ENCODE assay signal across 21 mouse cellular contexts in genomic region chr2:178520216-178520615, GRCm38 (mm10).
DNase-seq lines count a peak whose midpoint lies in the region; TF ChIP-seq lines count a peak whose summit lies in the region.
"Had no signal": no experiment of that assay in that cellular context is flagged by ENCODE, and none has a peak within 500 bp of the region (broad histone marks: within the 10 kb centered on the region; RNA-seq: fewer than 3 reads in every experiment).

No protein-coding gene starts in this region.

- no peak overlapping the region for H3K4me3 ChIP-seq in cerebellum, adult 2 months (replicated peaks; ENCODE audit: insufficient read depth, low read depth, low read length)
- H3K4me3 ChIP-seq: forebrain, embryonic 10.5 days; limb, embryonic 13.5 days; liver, embryonic 13.5 days; megakaryocyte, embryonic 14.5 days; midbrain, embryonic 13.5 days had no signal

- peaks cover 21% of the 10 kb centered on the region for H3K4me1 ChIP-seq in cerebellum, adult 2 months (ENCODE audit: control insufficient read depth, insufficient read depth, low read length)
- H3K4me1 ChIP-seq: liver, embryonic 13.5 days had no signal

- peak; percentile 81 for DNase-seq in heart, adult 11 months
- no peak for DNase-seq in heart, adult 9 months (ENCODE audit: low spot score in 2 of 2)
- DNase-seq in brain, adult 2 months (ENCODE audit: low read depth, low spot score) = peak; percentile 82
- peak; percentile 59 to 77 for DNase-seq in cerebellum, adult 2 months
- peak; percentile 54 to 61 for DNase-seq in cerebellum, postnatal 25 days
- no peak for DNase-seq in lung, postnatal 36 days
- no peak for DNase-seq in adipocyte (ENCODE audit: low spot score)
- DNase-seq: adrenal gland, postnatal 25 days; gastrocnemius, postnatal 36 days; kidney, adult 9 months; kidney, postnatal 14 days; liver, embryonic 13.5 days; lung, adult 2 months; lung, postnatal 14 days; right cerebral cortex, postnatal 14 days; thymus, postnatal 14 days had no signal

- no peak for TF ChIP-seq POLR2A in cerebellum, adult 2 months (IDR thresholded peaks at IDR 0.05; ENCODE audit: borderline replicate concordance, insufficient read depth, low read length)

- no peak overlapping the region for H3K27ac ChIP-seq in cerebellum, adult 2 months (ENCODE audit: insufficient read depth, low read length)
- H3K27ac ChIP-seq: forebrain, embryonic 10.5 days; limb, embryonic 13.5 days; liver, embryonic 13.5 days; midbrain, embryonic 13.5 days; stomach, postnatal 0 days had no signal

- no peak for TF ChIP-seq CTCF in cerebellum, adult 2 months (IDR thresholded peaks at IDR 0.05; ENCODE audit: borderline replicate concordance, insufficient read depth, low read depth, low read length)

- no peaks in the 10 kb centered on the region for H3K27me3 ChIP-seq in cerebellum, adult 2 months (ENCODE audit: control insufficient read depth, insufficient read depth, low read length)
- H3K27me3 ChIP-seq: liver, embryonic 13.5 days; midbrain, embryonic 13.5 days had no signal

- 27% methylated on average over 2 of the region's 2 CpGs for WGBS in cerebellum, adult 2 months

Comparison
In these comparisons a context has a peak if more than half of its experiments do, and no peak if none do; other contexts are left out.
1. DNase-seq: peak in heart, adult 11 months (single experiment), brain, adult 2 months (single experiment), cerebellum, adult 2 months (2 of 2) and cerebellum, postnatal 25 days (2 of 2); none in heart, adult 9 months (0 of 2), lung, postnatal 36 days (single experiment) and adipocyte (single experiment).